Mouse (Mus musculus): Measurements from ENCODE around the gene Nom1. TPM values are rescaled to one million over a fixed set of nuclear protein-coding genes. Genes with fewer than 3 reads are reported as not detected.
A peak's percentile ranks its signal among the peaks of the same experiment; 100 is the strongest.
"Not testable (repeated sequence)": the region's sequence is repeated elsewhere in the genome, so short reads cannot be mapped to it uniquely, and the experiment has no call there.

The Nom1 gene
- total RNA-seq (2015; ENCODE audit: low replicate concordance), result 1.4 and 3.8 TPM in 2 replicates
- 2.2 and 4.9 TPM in 2 replicates for total RNA-seq (2017; ENCODE audit: low replicate concordance)

- peak; percentile 94 for ATAC-seq (replicated peaks; ENCODE audit: low FRiP score, poor library complexity, severe bottlenecking)
These were observed at the start of gene Nom1 for GRCm38 (mm10) chr5:29434228-29434871. Nom1 (plus strand) TSS chr5:29434664.

GRCm38 (mm10) chr5:29387591-29387990 lies 46.9 kb upstream of the Nom1 start:
- ATAC-seq (replicated peaks; ENCODE audit: low FRiP score, poor library complexity, severe bottlenecking), result no peak

GRCm38 (mm10) chr5:29388181-29388943 lies 46.1 kb upstream of the Nom1 start:
- no peak for ATAC-seq (replicated peaks; ENCODE audit: low FRiP score, poor library complexity, severe bottlenecking)

- ATAC-seq (replicated peaks; ENCODE audit: low FRiP score, poor library complexity, severe bottlenecking), result no peak; the same call in 1 of the 2 replicates
These were observed 45.3 kb upstream of the Nom1 start for GRCm38 (mm10) chr5:29388944-29389765.

- no peak for ATAC-seq (replicated peaks; ENCODE audit: low FRiP score, poor library complexity, severe bottlenecking)
These were observed 36.0 kb upstream of the Nom1 start for GRCm38 (mm10) chr5:29398427-29398826.

GRCm38 (mm10) chr5:29410854-29411253 lies 23.6 kb upstream of the Nom1 start:
- ATAC-seq (replicated peaks; ENCODE audit: low FRiP score, poor library complexity, severe bottlenecking), result no peak

GRCm38 (mm10) chr5:29413041-29413440 lies 21.4 kb upstream of the Nom1 start:
- ATAC-seq (replicated peaks; ENCODE audit: low FRiP score, poor library complexity, severe bottlenecking), result no peak

GRCm38 (mm10) chr5:29423330-29423729 lies 11.1 kb upstream of the Nom1 start:
- not testable (repeated sequence) for ATAC-seq (replicated peaks; ENCODE audit: low FRiP score, poor library complexity, severe bottlenecking)

GRCm38 (mm10) chr5:29434872-29435358 lies 451 bp downstream of the Nom1 start:
- peak; percentile 72 for ATAC-seq (replicated peaks; ENCODE audit: low FRiP score, poor library complexity, severe bottlenecking)

GRCm38 (mm10) chr5:29435491-29435890 lies 1.0 kb downstream of the Nom1 start:
- ATAC-seq (replicated peaks; ENCODE audit: low FRiP score, poor library complexity, severe bottlenecking), result no peak

GRCm38 (mm10) chr5:29436728-29437127 lies 2.3 kb downstream of the Nom1 start:
- ATAC-seq (replicated peaks; ENCODE audit: low FRiP score, poor library complexity, severe bottlenecking), result not testable (repeated sequence)

- no peak for ATAC-seq (replicated peaks; ENCODE audit: low FRiP score, poor library complexity, severe bottlenecking)
These were observed 10.8 kb downstream of the Nom1 start for GRCm38 (mm10) chr5:29445275-29445674.

GRCm38 (mm10) chr5:29452352-29452751 lies 17.9 kb downstream of the Nom1 start:
- ATAC-seq (replicated peaks; ENCODE audit: low FRiP score, poor library complexity, severe bottlenecking), result no peak

GRCm38 (mm10) chr5:29456895-29457656 lies 22.6 kb downstream of the Nom1 start:
- ATAC-seq (replicated peaks; ENCODE audit: low FRiP score, poor library complexity, severe bottlenecking), result no peak

- no peak for ATAC-seq (replicated peaks; ENCODE audit: low FRiP score, poor library complexity, severe bottlenecking)
These were observed 28.7 kb downstream of the Nom1 start for GRCm38 (mm10) chr5:29462943-29463686.

GRCm38 (mm10) chr5:29467489-29468350 lies 33.3 kb downstream of the Nom1 start:
- ATAC-seq (replicated peaks; ENCODE audit: low FRiP score, poor library complexity, severe bottlenecking), result no peak

GRCm38 (mm10) chr5:29468351-29469065 lies 34.0 kb downstream of the Nom1 start:
- ATAC-seq (replicated peaks; ENCODE audit: low FRiP score, poor library complexity, severe bottlenecking), result no peak
